Comparison of ENCODE assay signal across 40 mouse cellular contexts in genomic region chr5:116045581-116045980, GRCm38 (mm10). TPM values are rescaled to one million over a fixed set of nuclear protein-coding genes. Genes with fewer than 3 reads are reported as not detected.
"Had no signal": no experiment of that assay in that cellular context is flagged by ENCODE, and none has a peak within 500 bp of the region (broad histone marks: within the 10 kb centered on the region; RNA-seq: fewer than 3 reads in every experiment).

No protein-coding gene starts in this region.

- H3K4me3 ChIP-seq: limb, embryonic 10.5 days; limb, embryonic 12.5 days; limb, embryonic 13.5 days; limb, embryonic 15.5 days; liver, embryonic 12.5 days; liver, embryonic 13.5 days; liver, embryonic 15.5 days; lung, embryonic 15.5 days; megakaryocyte, embryonic 14.5 days; midbrain, embryonic 10.5 days; midbrain, embryonic 12.5 days; midbrain, embryonic 13.5 days; midbrain, embryonic 15.5 days; myocyte; neural tube, embryonic 12.5 days had no signal

- DNase-seq: left cerebral cortex, postnatal 4 days; liver; liver, embryonic 13.5 days; liver, postnatal 0 days; lung, adult 18-20 months; lung, adult 2 months; lung, embryonic 14.5 days; lung, postnatal 10 days; lung, postnatal 14 days; lung, postnatal 36 days; lung, postnatal 4 days; midbrain, embryonic 14.5 days had no signal

- H3K27ac ChIP-seq: limb, embryonic 10.5 days; limb, embryonic 12.5 days; limb, embryonic 13.5 days; limb, embryonic 15.5 days; liver, embryonic 12.5 days; liver, embryonic 13.5 days; liver, embryonic 14.5 days; liver, embryonic 15.5 days; lung, embryonic 15.5 days; macrophage; midbrain, embryonic 10.5 days; midbrain, embryonic 12.5 days; midbrain, embryonic 13.5 days; midbrain, embryonic 15.5 days; neural tube, embryonic 12.5 days had no signal

- ATAC-seq: liver, embryonic 12.5 days; liver, postnatal 0 days; lung, postnatal 0 days; midbrain, embryonic 13.5 days; midbrain, embryonic 15.5 days; midbrain, embryonic 16.5 days had no signal

RNA-seq across cellular contexts. Expression of gene Tmem233, which starts 37.5 kb away (rescaled TPM):
- total RNA-seq: left cerebral cortex, postnatal 10 days; left cerebral cortex, postnatal 14 days; left cerebral cortex, postnatal 25 days; left cerebral cortex, postnatal 36 days; left cerebral cortex, postnatal 4 days; liver, adult 2 months; megakaryocyte progenitor cell, adult 5-6 weeks; megakaryocyte, adult 5-6 weeks; megakaryocyte-erythroid progenitor cell, adult 5-6 weeks; midbrain, postnatal 0 days; monocyte, adult 5-6 weeks had no signal
